Mouse (Mus musculus): ENCODE data around the gene 1700023F06Rik.
"Not testable (repeated sequence)": the region's sequence is repeated elsewhere in the genome, so short reads cannot be mapped to it uniquely, and the experiment has no call there.

1700023F06Rik gene

GRCm38 (mm10) chr11:103222718-103223117 lies 14.4 kb upstream of the 1700023F06Rik start:
- DNase-seq (ENCODE audit: low read depth) = not testable (repeated sequence)

- DNase-seq (ENCODE audit: low read depth) = no peak
Measured at GRCm38 (mm10) chr11:103221437-103221836, 13.1 kb upstream of the 1700023F06Rik start.

- peak; percentile 17 for DNase-seq (ENCODE audit: low read depth)
Measured at GRCm38 (mm10) chr11:103219995-103220394, 11.6 kb upstream of the 1700023F06Rik start.

- DNase-seq (ENCODE audit: low read depth) = no peak
Measured at GRCm38 (mm10) chr11:103219259-103219658, 10.9 kb upstream of the 1700023F06Rik start.

GRCm38 (mm10) chr11:103218517-103218901 lies 10.2 kb upstream of the 1700023F06Rik start:
- no peak for DNase-seq (ENCODE audit: low read depth)

- peak; percentile 89 for DNase-seq (ENCODE audit: low read depth)
Measured at GRCm38 (mm10) chr11:103217790-103218516, 9.6 kb upstream of the 1700023F06Rik start, which contains the start of gene Spata32. TSS of gene Spata32 (minus strand) at chr11:103218432.

GRCm38 (mm10) chr11:103215355-103215754 lies 7.0 kb upstream of the 1700023F06Rik start:
- no peak for DNase-seq (ENCODE audit: low read depth)

GRCm38 (mm10) chr11:103213712-103214111 lies 5.4 kb upstream of the 1700023F06Rik start:
- DNase-seq (ENCODE audit: low read depth) = no peak

GRCm38 (mm10) chr11:103210291-103210690 lies 1.9 kb upstream of the 1700023F06Rik start:
- no peak for DNase-seq (ENCODE audit: low read depth)

- no peak for DNase-seq (ENCODE audit: low read depth)
Measured at GRCm38 (mm10) chr11:103206203-103206602, 2.2 kb downstream of the 1700023F06Rik start.

GRCm38 (mm10) chr11:103202376-103202775 lies 6.0 kb downstream of the 1700023F06Rik start:
- DNase-seq (ENCODE audit: low read depth) = no peak

GRCm38 (mm10) chr11:103201664-103202063 lies 6.7 kb downstream of the 1700023F06Rik start:
- DNase-seq (ENCODE audit: low read depth) = no peak

- DNase-seq (ENCODE audit: low read depth) = no peak
Measured at GRCm38 (mm10) chr11:103198911-103199803, 9.2 kb downstream of the 1700023F06Rik start.

GRCm38 (mm10) chr11:103198339-103198738 lies 10.0 kb downstream of the 1700023F06Rik start:
- no peak for DNase-seq (ENCODE audit: low read depth)

- DNase-seq (ENCODE audit: low read depth) = no peak
Measured at GRCm38 (mm10) chr11:103197340-103197739, 11.0 kb downstream of the 1700023F06Rik start.

- no peak for DNase-seq (ENCODE audit: low read depth)
Measured at GRCm38 (mm10) chr11:103195656-103196055, 12.7 kb downstream of the 1700023F06Rik start.

- DNase-seq (ENCODE audit: low read depth) = no peak
Measured at GRCm38 (mm10) chr11:103195236-103195635, 13.1 kb downstream of the 1700023F06Rik start.

GRCm38 (mm10) chr11:103193825-103194168 lies 14.6 kb downstream of the 1700023F06Rik start:
- no peak for DNase-seq (ENCODE audit: low read depth)

- no peak for DNase-seq (ENCODE audit: low read depth)
Measured at GRCm38 (mm10) chr11:103192956-103193824, 15.2 kb downstream of the 1700023F06Rik start.

GRCm38 (mm10) chr11:103192230-103192955 lies 16.0 kb downstream of the 1700023F06Rik start:
- DNase-seq (ENCODE audit: low read depth) = no peak

GRCm38 (mm10) chr11:103184891-103185290 lies 23.5 kb downstream of the 1700023F06Rik start:
- DNase-seq (ENCODE audit: low read depth) = peak; percentile 81
